Mouse (Mus musculus) limb, embryonic 14.5 days (tissue): ENCODE results near the gene Tex13c2. TPM values are rescaled to one million over a fixed set of nuclear protein-coding genes. Genes with fewer than 3 reads are reported as not detected.

ENCODE experiments used
- ATAC-seq: fragments of 200-750 bp; cut with Nextera tagmentation; 2 replicates; pipeline ENCODE4 v1.8.0; 2017; ENCODE audit warnings: low read depth, moderate number of reproducible peaks, moderate TSS enrichment; ENCODE audit not compliant: low FRiP score
- DNase-seq: peaks from one replicate; pipeline ENCODE4 v3.0.0-alpha.2; 2015; ENCODE audit warnings: low spot score
- H3K27ac ChIP-seq: fragments of 300-500 bp; sonication (generic); replicated peaks from 2 replicates; pipeline ENCODE4 v1.5.1; 2014; ENCODE audit warnings: low read depth, mild to moderate bottlenecking, low read length, moderate library complexity, mixed read lengths
- H3K27me3 ChIP-seq: fragments of 300-500 bp; sonication (generic); 2 replicates; pipeline ENCODE4 v1.6.1; 2014; ENCODE audit warnings: low read length, mixed read lengths; ENCODE audit not compliant: control insufficient read depth, insufficient read depth
- H3K36me3 ChIP-seq: fragments of 300-500 bp; sonication (generic); 2 replicates; pipeline ENCODE4 v1.6.1; 2014; ENCODE audit warnings: mild to moderate bottlenecking, low read length, moderate library complexity, mixed read lengths; ENCODE audit not compliant: control insufficient read depth, insufficient read depth
- H3K4me1 ChIP-seq: fragments of 300-500 bp; sonication (generic); 2 replicates; pipeline ENCODE4 v1.6.1; 2014; ENCODE audit warnings: antibody characterized with exemption, low read length, mixed read lengths; ENCODE audit not compliant: control insufficient read depth, insufficient read depth
- H3K4me2 ChIP-seq: fragments of 300-500 bp; sonication (generic); replicated peaks from 2 replicates; pipeline ENCODE4 v1.6.1; 2014; ENCODE audit warnings: low read depth, mild to moderate bottlenecking, low read length, moderate library complexity; ENCODE audit not compliant: severe bottlenecking
- H3K4me3 ChIP-seq: fragments of 300-500 bp; sonication (generic); replicated peaks from 2 replicates; pipeline ENCODE4 v1.5.1; 2014; ENCODE audit warnings: low read length
- H3K9ac ChIP-seq: fragments of 300-500 bp; sonication (generic); 2 replicates; pipeline ENCODE4 v1.6.1; 2014; ENCODE audit warnings: mild to moderate bottlenecking, low read depth, low read length, moderate library complexity; ENCODE audit not compliant: severe bottlenecking
- H3K9me3 ChIP-seq: fragments of 300-500 bp; sonication (generic); 2 replicates; pipeline ENCODE4 v1.6.1; 2016; ENCODE audit warnings: low read length; ENCODE audit not compliant: control insufficient read depth
- POLR2A ChIP-seq: fragments of 200-500 bp; IDR thresholded peaks from 2 replicates; pipeline ENCODE4 v1.8.0; 2012; ENCODE audit warnings: inconsistent platforms, mild to moderate bottlenecking, moderate library complexity, borderline replicate concordance; ENCODE audit not compliant: insufficient read depth, insufficient read length; ENCODE audit errors: extremely low read depth
- WGBS: fragments of 180-500 bp; shearing (Covaris S2); extraction: QIAGEN DNeasy Blood & Tissue Kit; methylation state at CpG from one replicate; pipeline ENCODE4 v1.1.7; 2014; 5-methylcytosine and 5-hydroxymethylcytosine counted together
- polyA plus RNA-seq, 2 experiments: library from polyadenylated mRNA; depleted of rRNA in 1 of 2; stranded (reverse) in 1 of 2; unstranded in 1 of 2; fragments of >200 nt; fragmentation: Nextera tagmentation in 1 of 2; extraction: Ambion mirVana in 1 of 2; gene quantifications; 2 replicates each; pipeline versions ENCODE4 v1.2.1 to v1.2.3; 2012 to 2014

Gene Tex13c2
- polyA plus RNA-seq, 2 experiments: not detected

DNA sequence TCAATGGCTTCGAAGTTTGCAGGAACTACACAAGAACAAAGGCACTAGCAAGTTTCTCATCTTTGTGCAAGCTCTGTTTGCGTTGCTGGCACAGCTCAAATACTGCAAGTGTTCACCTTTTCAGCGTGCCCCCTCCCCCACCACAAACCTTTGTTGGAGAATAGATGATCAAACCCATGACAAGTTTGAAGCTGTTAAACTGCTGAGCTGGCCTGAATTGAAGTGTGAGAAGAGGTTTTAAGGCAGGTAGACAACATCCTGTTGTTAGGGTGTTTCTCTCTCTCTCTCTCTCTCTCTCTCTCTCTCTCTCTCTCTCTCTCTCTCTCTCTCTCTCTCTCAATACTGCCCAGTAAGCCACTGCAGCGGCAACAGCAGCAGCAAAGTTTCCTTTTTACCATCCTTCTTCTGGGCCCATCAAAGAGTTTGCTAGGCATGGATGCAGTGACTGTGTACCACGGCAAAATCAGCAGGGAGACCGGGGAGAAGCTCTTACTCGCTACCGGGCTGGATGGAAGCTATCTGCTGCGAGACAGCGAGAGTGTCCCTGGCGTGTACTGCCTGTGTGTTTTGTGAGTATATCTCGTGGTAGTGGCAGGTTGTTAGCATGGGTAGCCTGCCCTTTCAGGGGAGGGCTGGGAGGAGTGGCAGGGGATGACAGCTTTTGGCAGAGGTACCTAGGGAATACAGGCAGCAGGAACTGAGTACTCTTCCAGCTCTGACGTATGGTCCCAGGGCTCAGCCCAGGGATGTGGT lies 13.0 kb downstream of the Tex13c2 start, which contains the start of gene Sh2d1a:
Gene Sh2d1a, plus strand, starts transcription at position 163 of the 753 bp plus-strand sequence.
- 78% methylated on average over 13 of the region's 13 CpGs for WGBS
- H3K4me3 ChIP-seq: no peak within 1 kb of the TSS
- no peak within 1 kb of the TSS for H3K4me2 ChIP-seq
- no peak for TF ChIP-seq POLR2A
- ATAC-seq: no peak
- H3K9ac ChIP-seq: no peak within 1 kb of the TSS
- DNase-seq: no peak
- H3K9me3 ChIP-seq: no peaks in the 10 kb centered on the region
- no peaks in the 10 kb centered on the region for H3K4me1 ChIP-seq
- no peak within 1 kb of the TSS for H3K27ac ChIP-seq
- H3K36me3 ChIP-seq: no peaks in the 10 kb centered on the region
- no peaks in the 10 kb centered on the region for H3K27me3 ChIP-seq

DNA sequence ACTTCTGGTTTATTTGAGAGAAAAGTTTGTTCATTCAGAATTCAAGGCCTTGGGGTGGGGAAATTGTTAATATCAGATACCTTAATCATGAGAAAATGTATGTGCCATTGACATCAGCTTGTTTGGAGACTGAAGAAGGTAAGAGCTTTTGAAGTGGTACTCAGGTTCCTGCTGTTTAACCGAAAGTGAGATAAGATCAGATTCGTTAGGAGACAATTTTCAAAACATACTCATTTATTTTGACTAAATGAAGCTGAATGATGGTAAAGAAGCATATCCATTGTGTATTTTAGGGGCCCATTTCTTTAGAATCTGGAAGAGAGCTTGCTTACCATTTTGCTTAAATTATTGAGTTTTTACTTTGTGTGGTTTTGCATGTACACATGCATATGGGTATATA lies 21.6 kb downstream of the Tex13c2 start:
- WGBS: 73% methylated on average over 2 of the region's 2 CpGs
- TF ChIP-seq POLR2A: no peak

DNA sequence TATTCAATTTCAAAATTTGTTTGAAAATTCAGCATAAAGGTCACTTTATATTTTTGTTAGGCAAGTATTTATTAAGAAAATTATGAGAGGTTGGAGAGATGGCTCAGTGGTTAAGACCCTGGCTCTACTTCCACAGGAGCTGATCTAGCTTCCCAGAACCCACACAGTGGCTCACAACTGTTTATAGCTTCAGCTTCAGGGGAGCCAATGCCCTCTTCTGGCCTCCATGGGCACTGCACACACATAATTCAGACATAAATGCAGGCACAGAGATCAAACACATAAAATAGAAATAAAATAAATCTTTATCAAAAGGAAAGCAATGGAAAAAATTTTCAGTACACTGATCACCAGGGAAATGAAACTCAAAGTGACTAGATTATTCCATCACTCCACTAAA lies 23.1 kb downstream of the Tex13c2 start:
- H3K4me3 ChIP-seq: no peak overlapping the region
- TF ChIP-seq POLR2A: no peak
- ATAC-seq (no peak), DNase-seq (no peak)
- no peaks in the 10 kb centered on the region for H3K9me3 ChIP-seq
- no peak overlapping the region for H3K4me2 ChIP-seq
- H3K4me1 ChIP-seq: no peaks in the 10 kb centered on the region
- no peaks in the 10 kb centered on the region for H3K36me3 ChIP-seq
- H3K9ac ChIP-seq: no peak overlapping the region
- H3K27me3 ChIP-seq: no peaks in the 10 kb centered on the region
- no peak overlapping the region for H3K27ac ChIP-seq

More for the DNA sequence above, 21.6 kb downstream of the Tex13c2 start:
- DNase-seq (no peak), ATAC-seq (no peak)
- no peak overlapping the region for H3K27ac ChIP-seq
- H3K9me3 ChIP-seq: no peaks in the 10 kb centered on the region
- no peak overlapping the region for H3K9ac ChIP-seq
- no peaks in the 10 kb centered on the region for H3K4me1 ChIP-seq
- H3K4me2 ChIP-seq: no peak overlapping the region
- no peaks in the 10 kb centered on the region for H3K36me3 ChIP-seq
- no peaks in the 10 kb centered on the region for H3K27me3 ChIP-seq
- no peak overlapping the region for H3K4me3 ChIP-seq

DNA sequence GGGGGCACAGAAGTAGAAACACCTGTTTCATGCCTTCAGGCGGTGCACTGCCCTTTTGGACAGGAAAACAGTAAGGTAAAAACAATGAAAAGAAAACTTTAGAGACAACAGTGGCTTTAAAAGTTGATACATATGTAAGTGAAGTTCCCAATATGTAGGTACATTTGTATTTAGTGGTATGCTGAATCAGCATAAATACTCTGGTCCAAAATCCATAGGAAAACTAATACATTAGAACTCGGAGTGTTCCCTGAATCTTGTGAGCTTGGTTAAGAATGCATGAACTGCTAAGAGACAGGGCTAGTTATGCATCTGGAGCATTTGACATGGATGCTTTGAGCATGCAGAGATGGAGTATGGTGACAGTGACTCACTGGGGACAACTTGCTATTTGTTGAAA lies 33.4 kb downstream of the Tex13c2 start:
- DNase-seq (no peak), ATAC-seq (no peak)
- Histone ChIP-seq H3K4me1 (no peaks in the 10 kb centered on the region), H3K27me3 (no peaks in the 10 kb centered on the region), H3K9ac (no peak overlapping the region), H3K4me3 (no peak overlapping the region), H3K4me2 (no peak overlapping the region), H3K27ac (no peak overlapping the region), H3K36me3 (no peaks in the 10 kb centered on the region), H3K9me3 (no peaks in the 10 kb centered on the region)
- 68% methylated on average over 2 of the region's 2 CpGs for WGBS
- no peak for TF ChIP-seq POLR2A

DNA sequence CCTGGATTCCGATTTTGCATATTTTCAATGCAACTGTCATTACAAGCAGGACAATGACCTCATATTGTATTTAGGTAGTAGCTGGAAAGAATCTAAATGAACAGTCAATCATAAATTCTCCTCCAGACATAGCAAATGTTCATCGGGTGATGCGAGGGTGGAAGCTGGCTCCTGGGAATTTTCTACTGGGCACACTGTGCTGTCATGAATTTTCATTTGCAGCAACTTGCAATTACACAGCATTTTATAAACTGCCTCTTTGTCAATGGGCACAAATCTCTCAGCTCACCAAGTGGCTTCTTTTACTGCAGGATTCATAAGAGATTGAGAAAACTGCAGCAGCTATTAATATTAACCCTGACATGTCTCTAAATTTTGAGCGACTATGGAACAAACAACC lies 41.2 kb downstream of the Tex13c2 start:
- ATAC-seq (no peak), DNase-seq (no peak)
- no peak overlapping the region for H3K9ac ChIP-seq
- H3K4me3 ChIP-seq: no peak overlapping the region
- no peaks in the 10 kb centered on the region for H3K9me3 ChIP-seq
- no peaks in the 10 kb centered on the region for H3K36me3 ChIP-seq
- H3K4me1 ChIP-seq: no peaks in the 10 kb centered on the region
- H3K27ac ChIP-seq: no peak overlapping the region
- no peaks in the 10 kb centered on the region for H3K27me3 ChIP-seq
- no peak overlapping the region for H3K4me2 ChIP-seq
- TF ChIP-seq POLR2A: no peak
- 84% methylated on average over 4 of the region's 4 CpGs for WGBS
